Mouse (Mus musculus): ENCODE measurements around the gene Tmem63b.

The Tmem63b gene

DNA sequence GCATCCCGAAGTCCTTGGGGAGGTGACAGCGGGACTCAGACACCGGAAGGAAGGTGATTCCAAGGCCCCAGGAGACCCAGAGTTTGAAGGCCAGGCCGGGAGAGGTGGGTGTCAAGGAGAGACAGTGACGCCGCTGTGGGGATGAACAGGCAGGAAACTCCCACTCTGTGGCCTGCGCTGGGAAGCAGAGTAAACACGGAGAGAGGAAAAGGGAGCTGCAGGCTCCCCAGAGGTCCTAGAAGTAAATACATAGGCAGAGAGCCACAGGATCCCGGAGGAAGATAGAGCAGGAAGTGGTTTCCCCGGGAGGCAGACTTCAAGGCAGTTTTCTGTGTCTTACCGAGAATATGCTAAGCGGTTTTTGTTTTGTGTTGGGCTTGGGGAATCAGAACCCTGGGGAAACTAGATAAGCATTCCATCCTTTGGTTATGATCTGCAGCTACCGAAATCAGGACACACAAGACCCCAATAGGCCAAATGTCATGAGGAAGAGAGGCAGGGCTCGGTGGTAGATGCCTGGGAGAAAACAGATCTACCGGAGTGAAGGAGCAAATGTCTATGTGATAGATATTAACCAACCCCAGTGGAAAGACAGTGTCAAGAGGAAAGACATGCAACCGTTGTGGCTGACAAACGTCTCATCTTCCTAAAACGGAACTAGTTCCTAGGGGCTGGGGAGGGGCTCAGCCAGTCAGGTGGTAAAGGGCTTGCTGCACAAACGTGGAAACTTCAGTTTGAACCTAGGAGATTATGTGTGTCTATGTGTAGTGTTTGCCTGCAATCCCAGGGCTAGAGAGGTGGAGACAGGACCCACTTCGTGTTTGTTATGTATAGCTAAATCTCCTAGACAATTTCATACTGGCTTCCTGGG is 67.1 kb downstream of the Tmem63b start:
- DNase-seq (ENCODE audit: low read depth) = no peak

DNA sequence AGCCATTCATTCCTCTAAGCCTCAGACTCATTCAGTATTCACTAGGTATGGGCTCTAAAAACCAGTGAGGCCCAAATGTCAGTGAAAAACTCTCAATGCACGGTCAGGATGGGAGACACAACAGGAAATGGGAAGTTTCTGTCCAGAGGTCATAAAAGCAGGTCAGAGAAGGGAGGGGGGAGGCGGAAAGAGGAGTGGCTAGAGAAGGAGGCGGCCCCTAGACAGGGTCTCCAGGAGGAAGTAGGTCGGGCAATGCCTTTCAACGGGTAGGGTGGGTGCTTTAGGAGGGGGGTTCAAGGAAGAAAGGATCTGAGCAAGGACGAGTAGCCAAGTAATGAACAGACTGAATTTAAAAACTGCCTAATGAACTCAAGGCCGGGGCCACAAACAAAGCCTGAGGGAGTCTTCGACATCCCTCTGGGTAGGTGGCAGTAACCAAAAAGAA is 67.7 kb downstream of the Tmem63b start:
- no peak for DNase-seq (ENCODE audit: low read depth)

DNA sequence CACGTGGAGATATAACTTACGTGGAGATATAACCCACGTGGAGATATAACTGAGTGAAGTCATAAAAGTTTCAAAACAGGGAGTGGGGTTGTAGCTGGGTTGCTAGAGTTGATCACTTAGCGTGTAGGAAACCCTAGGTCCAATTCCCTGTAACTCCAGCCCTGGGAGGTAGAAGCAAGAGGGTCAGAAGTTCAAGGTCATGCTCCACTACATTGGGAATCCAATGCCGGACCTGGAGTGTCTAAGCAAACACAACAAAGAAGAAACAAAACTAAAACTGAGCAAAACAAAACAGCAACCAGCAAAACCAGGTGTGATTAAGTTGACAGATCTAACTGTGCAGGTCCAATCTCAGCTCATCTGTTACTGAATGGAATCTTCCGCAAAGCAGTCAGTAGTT is 69.0 kb downstream of the Tmem63b start:
- DNase-seq (ENCODE audit: low read depth) = no peak

DNA sequence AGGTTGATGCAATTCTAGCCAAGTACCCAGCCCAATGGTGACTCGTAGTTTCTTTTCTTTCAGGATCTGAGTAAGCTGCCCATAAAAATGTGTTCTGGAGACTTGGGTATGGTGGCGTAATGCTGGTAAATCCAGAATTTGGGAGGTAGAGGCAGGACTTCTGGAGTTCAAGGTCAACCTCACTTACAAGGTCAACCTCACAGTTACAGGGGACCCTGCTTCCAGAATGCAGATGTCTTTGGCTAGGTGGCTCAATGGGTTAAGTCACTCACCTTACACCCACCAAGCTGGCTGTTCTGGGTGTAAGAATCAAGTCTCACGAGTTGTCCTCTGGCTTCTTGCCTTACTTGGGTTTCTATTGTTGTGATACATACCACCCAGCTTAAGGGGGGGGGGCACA is 70.0 kb downstream of the Tmem63b start:
- DNase-seq (ENCODE audit: low read depth) = no peak

DNA sequence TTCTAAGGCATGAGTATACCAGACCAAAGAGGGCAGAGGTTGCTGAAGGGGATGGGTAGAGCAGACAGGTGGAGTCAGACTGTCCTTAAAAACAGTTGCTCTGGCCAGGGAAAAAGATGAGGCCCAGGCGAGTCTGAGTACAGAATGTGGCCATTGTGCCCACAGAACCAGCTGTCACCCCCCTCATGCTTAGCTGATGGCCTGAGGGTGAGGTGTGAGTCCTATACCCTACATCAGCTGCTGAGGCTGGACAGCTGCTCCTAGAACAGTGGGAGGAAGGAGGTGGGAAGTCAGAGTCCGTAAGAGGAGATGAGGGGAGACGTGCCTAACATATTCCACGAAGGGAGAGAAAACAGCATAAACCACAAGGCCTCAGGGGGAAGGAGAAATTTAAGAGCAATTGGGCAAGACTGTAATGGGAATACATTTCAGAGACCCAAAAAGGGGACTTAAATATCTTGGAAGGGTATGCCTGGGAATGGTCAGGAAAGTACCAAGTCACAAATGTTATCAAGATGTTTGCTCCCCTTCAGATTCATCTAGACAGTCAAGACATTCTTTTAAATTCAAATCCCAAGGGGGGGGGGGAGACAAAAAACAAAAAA is 70.6 kb downstream of the Tmem63b start:
- DNase-seq (ENCODE audit: low read depth) = no peak

DNA sequence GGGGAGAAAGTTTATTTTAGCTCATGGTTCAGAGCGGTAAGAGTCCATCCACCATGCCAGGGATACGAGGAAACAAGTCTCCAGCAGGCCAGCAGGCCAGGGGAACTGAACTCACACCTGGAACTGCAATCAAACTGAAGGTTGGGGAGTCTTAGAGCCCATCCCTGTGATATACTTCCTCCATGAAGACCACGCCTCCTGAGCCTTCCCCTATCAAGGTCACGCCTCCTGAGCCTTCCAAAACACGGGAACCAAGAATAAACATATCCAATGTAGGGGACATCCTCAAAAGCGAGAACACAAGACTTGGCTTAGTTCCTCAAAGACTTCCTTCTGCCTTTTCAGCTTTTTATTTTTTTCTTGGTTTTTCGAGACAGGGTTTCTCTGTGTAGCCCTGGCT is 73.8 kb downstream of the Tmem63b start:
- DNase-seq (ENCODE audit: low read depth) = no peak

DNA sequence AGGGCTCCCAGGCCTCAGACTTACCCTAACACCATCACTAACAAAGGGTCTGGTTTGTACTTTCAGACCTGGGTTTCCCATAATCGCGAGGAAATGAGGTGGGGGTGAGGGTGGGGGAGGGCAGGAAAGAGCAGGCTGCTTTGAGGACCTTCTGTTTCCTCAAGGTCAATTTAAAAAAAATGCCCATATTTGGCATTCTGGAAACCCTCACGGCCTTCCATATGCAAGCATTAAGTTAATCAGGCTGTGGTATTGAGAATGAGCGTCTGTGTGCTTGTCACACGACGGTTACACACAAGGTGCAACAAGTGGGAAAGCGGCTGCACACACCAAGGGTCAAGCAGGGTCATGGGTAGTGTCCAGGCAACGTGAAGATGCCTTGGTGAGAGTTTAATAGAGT is 74.7 kb downstream of the Tmem63b start:
- no peak for DNase-seq (ENCODE audit: low read depth)

Measured in c-Kit-positive CD71-positive TER-119-negative erythroid progenitor cells, embryonic 14.5 days (primary cell).